Comparison of ENCODE assay signal across 1 mouse cellular context in the genomic region with DNA sequence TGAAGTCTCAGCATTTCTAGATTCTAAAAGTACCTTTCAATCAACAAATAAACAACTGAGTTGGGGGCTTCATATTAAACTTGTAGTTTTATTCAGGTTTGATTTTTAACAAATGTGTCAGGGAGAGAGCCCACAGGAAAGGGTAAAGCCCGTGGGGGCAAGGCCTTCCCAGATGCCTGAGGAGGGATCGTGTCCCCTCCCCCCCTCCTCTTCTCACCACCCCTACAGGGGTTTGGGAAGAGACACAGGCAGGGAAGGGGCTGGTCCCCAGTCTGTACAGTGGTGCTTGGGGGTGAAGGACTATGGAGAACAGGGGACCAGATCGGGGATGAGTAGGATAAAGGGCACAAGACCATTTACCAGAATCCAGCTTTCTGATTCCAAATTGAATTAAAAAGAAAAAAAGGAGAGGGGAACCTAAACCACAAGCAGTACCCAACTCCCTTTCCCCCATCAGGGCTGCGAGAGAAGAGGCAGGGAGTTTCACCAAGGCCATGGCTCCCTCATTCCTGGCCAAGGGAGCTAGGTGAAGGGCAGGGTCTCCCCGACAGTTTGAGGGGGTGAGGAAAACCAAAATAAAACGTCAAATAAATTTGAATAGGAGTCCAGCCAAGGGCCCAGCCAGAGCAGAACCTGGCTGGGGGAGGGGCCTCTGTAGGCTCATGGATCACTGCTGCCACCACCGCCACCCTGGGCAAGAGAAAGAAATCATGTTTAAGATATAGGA.
TF ChIP-seq lines count a peak whose summit lies in the region.

No protein-coding gene starts in this region.

TF ChIP-seq in MEL, 35 proteins besides CTCF, POLR2A, EP300 and RAD21:
- TF ChIP-seq SMC3 (IDR thresholded peaks at IDR 0.05; ENCODE audit: low read depth, low read length) (0 out of 2 replicates have a peak, but pooled peaks have one; percentile 5), CHD1 (IDR thresholded peaks at IDR 0.05; ENCODE audit: low read depth, low read length) (peak; percentile 93)
